Mouse (Mus musculus): ENCODE data around the gene Ovol2. TPM values are rescaled to one million over a fixed set of nuclear protein-coding genes. Genes with fewer than 3 reads are reported as not detected.
A peak's percentile ranks its signal among the peaks of the same experiment; 100 is the strongest.

The Ovol2 gene
- polyA plus RNA-seq, 1 experiment from 2014 or later: 0.31 TPM

- no peak for DNase-seq (ENCODE audit: low spot score)
Observed at GRCm38 (mm10) chr2:144324218-144324617, 7.7 kb downstream of the Ovol2 start.

- DNase-seq (ENCODE audit: low spot score): no peak
Observed at GRCm38 (mm10) chr2:144311372-144311771, 20.6 kb downstream of the Ovol2 start.

DNA sequence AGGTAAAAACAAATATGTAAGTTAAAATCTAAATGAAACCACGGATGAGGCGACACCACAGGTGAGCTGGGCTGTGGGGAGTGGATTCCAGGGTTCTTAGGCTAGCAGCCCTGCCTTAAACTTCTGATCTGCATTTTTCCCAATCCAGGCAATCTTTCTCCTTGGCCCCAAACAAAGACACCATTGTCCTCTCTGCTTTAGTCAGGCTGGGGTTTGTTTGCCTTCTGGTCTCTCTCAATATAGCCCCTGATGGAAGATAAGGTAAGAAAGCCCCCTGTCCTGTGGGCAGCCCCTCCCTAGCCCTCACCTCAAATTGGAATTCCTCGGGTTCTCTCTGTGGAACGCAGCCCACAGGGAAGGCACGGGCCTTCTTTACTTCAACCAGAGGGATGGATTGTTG, 21.7 kb downstream of the Ovol2 start:
- DNase-seq (ENCODE audit: low spot score): no peak

- no peak for DNase-seq (ENCODE audit: low spot score)
Observed at GRCm38 (mm10) chr2:144308561-144308960, 23.4 kb downstream of the Ovol2 start.

DNA sequence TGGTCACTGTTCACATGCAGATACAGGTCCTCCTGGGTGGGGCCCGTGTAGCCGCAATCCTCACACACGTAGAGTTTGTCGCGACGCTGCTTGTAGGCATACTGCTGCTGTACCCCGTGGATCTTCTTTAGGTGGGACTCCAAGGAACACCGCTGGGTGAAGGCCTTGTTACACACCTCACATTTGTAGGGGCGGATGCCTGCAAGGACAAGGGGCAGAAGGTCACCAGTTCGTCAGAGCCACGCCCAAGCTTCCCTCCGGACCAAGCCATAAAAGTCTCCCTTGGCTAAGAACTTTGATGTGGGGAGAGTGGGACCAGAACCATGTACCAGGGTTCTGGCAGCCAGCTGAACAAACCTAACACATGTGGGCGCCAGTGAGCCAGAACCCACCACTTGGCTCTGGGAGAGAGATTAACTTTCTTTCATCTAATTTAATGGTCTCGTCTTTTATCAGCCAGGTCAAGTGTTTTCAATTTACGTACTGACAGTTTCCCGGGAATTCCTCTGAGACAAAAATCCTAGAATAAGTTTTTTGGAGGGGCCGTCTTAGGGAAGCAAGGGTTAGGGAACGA, 26.1 kb downstream of the Ovol2 start:
- no peak for DNase-seq (ENCODE audit: low spot score)

- DNase-seq (ENCODE audit: low spot score): no peak
Observed at GRCm38 (mm10) chr2:144301101-144301500, 30.8 kb downstream of the Ovol2 start.

DNA sequence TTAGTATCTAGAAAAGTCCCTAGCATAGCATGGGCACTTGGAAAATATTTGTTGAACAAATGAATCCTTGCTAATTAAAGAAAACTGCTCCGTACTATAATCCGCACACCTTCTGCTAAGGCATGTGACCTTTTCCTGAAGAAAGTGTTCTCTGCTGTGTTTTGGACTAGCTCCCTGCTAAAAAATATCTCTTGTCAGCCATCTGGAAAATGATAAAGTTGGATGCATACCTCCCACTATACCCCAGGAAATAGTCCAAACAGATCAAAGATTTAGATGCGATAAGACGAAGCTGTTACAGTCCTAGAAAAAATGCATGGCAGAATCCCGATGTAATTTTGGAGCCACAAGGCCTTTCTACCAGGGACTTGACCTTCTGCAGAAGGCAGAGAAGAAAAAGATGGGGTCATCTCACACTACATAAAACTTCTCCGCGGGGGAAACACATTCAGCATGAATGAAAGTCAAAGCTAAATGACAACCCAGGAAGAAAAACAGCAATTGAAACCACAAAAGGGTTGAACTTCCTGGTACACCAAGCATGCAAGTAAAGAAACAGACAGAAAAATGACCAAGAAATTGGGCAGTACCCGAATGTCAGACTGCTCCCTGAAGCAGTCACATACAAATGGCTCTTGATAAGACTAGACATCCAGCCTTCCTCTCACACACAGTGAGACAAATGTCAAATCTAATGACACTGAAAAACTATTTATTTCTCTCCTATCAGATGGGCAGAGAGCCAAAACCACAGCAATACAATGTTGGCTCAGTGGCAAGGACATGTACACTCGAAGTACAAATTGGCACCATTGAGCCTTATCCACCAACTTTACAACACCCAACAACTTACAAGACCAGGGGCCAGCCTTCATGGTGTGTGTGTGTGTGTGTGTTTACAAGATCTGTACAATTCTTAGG, 31.9 kb downstream of the Ovol2 start:
- DNase-seq (ENCODE audit: low spot score): peak; percentile 13

DNA sequence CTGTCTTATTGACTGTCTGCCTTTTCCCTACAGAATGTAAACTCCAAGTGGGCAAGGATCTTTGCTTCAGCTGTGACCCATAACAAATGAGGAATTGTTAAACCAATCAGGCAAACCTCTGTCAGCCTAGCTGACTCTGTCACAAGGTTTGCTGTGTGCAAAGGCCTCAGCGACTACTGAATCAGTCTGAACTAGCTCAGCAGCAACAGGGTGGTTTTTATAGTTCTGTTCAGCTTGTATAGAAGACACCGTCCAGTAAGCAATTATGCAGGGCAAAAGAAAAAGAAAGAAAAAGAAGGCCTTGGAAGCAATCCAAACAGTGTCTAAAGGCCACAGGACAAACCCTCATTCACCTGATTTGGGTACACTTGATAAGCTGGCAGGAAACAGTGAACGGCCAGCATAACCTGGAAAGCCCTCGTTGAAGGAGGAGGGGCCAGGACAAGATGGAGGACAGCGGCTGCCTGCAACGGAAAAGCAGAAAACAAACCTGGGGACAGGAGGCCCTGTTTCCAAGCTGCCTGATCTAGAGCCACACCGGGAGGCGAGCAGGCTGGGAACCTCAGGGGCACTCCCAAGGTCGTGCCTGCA, 36.7 kb downstream of the Ovol2 start:
- DNase-seq (ENCODE audit: low spot score): no peak

DNA sequence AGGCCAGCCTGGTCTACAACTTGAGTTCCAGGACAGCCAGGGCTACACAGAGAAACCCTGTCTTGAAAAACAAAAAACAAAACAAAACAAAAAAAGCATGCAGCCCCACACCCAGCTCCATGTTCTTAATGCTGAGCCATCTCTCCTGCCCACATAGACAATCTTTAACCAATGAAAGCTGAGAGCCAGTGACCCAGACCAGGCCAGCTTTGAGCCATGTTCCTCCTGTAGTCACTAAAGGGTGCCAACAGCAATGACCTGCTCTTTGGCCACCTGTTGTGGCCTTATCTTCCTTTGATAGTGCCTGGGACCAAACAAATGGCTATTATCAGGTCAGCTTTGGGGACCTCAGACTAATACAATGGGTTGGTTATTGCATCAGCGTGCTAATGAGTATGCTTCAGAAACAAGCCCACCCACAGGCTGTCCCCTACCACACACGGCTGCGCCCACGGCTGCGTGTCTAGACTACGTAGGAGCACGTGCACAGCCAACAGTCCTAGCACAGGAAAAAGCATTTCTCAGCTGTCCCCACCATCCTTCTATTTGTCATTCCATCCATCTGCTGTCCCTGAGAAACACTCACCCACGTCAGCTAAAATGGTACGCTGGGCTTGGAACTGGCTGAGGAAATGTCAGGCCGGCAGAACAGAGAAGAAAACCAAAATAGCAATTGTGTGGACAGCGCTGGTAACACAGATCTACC, 40.2 kb downstream of the Ovol2 start:
- DNase-seq (ENCODE audit: low spot score): no peak

- no peak for DNase-seq (ENCODE audit: low spot score)
Observed at GRCm38 (mm10) chr2:144290321-144290720, 41.6 kb downstream of the Ovol2 start.

- DNase-seq (ENCODE audit: low spot score): no peak
Observed at GRCm38 (mm10) chr2:144281417-144281816, 50.5 kb downstream of the Ovol2 start.

DNA sequence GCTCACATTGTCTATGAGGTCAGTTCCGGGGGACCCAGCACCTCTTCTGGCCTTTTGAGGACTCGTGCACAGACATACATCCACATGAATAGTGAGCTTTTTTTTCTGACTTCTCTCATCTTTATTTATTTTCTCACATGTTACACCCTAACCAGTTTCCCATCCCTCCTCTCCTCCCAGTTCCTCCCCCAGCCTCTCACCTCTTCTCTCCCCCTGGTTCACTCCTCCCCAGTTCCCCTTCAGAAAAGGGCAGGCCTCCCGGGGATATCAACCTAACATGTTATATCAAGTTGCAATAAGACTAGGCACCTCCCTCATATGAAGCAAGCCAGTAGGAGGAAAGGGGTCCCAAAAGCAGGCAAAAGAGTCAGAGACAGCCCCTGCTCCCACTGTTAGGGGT, 51.4 kb downstream of the Ovol2 start:
- DNase-seq (ENCODE audit: low spot score): no peak

- no peak for DNase-seq (ENCODE audit: low spot score)
Observed at GRCm38 (mm10) chr2:144279742-144280141, 52.2 kb downstream of the Ovol2 start.

GRCm38 (mm10) chr2:144276885-144277284, 55.1 kb downstream of the Ovol2 start:
- no peak for DNase-seq (ENCODE audit: low spot score)

DNA sequence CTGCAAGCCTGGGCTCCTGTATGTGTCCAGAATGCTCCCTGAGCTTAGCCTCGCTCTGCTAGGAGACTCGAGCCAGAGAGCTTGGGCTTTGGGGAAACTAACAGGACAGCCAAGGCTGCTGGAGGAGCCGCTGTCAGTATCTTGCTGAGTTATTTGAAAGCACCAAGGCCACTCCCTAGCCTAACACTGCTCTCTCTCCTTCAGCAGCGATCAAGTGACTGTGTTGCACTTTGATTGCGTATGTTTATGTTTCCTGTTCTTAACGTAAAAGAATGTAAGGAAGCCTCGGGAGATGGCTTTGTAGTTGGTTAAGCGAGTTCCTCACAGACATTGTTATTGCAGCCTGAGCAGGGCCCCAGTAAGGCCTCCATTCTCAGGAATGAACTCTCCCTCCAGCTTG, 57.2 kb downstream of the Ovol2 start:
- peak; percentile 34 for DNase-seq (ENCODE audit: low spot score)

GRCm38 (mm10) chr2:144272088-144272487, 59.9 kb downstream of the Ovol2 start:
- peak; percentile 24 for DNase-seq (ENCODE audit: low spot score)

DNA sequence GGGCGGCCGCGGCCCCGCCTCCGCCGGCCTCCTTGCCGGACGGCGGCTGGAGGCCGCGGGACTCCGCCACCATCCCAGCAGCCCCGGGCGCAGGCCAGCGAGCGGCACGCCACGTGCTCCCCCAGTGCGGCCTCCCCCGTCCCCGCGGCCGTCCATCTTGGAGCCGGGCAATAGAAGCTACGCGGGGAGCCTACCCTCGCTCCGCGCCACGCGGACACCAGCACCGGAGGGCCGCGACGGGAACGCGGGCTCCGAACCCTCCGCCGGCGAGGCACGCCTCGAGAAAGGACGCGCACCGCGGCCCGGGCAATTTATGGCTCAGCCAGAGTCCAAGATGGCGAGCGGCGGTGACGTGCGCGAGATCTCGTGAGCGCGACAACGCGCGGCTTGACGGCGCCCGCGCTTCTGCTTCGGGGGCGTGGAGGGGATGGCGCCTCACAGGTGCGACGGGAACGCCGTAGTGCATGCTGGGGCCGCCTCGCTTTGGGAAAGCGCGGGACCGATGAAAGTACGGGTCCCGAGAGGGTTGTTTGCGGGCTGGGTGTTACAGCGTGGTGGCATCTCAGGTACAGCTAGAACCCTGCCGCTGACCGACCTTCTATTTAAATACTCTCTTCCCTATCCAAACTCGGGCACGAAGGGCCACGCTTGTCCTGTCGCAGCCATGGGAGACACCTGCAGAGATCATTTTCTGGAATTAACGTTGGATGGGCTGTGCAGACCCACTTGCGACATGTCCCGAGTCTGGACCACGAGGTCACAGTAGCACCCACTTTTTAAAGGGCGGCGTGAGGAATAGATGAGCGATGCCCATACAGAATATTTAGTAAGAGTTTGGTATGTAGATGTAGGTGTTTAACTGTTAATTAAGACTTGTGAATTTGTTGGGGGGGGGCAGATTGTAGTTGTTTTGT, 61.2 kb downstream of the Ovol2 start, which contains the start of the genes Mgme1 and Snx5:
Gene Mgme1 (plus strand): TSS at position 157 of the 914 bp plus-strand sequence.
Gene Snx5 (minus strand): TSS at position 400 of the 914 bp plus-strand sequence.
- peak; percentile 96 for DNase-seq (ENCODE audit: low spot score)

- no peak for DNase-seq (ENCODE audit: low spot score)
Observed at GRCm38 (mm10) chr2:144269679-144270475, 62.1 kb downstream of the Ovol2 start.

DNA sequence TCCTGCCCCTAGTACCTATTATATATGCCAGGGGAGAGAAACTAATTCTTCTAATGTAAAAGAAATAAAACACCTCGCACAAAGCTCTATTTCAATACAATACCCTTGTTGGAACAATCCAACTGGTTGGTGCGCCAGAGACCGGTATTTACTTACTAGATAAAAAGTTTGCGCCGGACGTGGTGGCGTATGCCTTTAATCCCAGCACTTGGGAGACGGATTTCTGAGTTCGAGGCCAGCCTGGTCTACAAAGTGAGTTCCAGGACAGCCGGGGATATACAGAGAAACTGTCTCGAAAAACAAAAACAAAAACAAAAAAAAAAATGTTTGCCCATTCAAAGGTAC, 62.7 kb downstream of the Ovol2 start:
- DNase-seq (ENCODE audit: low spot score): peak; percentile 40

All from thymus, postnatal 0 days (tissue).